Mouse (Mus musculus): ENCODE measurements around the gene L3mbtl4.

DNA sequence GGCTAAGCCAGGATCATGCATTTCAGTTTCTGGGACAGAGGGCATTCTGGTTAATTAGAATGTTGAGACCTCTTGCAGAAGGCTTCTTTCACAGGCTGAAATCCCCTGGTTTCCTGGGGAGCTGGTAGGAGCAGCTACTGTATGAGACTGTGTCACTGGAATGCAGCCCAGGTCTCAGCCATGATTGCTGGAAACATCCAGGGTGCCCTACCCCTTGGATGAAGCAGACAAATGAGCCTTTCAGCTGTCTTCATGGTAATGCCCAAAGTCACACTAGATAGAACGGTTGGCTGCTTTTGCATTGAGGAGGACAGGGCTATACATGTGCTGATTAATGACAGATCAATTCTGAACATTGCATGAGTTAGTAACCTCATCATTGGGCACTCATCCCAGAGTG, 486.4 kb downstream of the L3mbtl4 start:
- TF ChIP-seq CTCF (IDR thresholded peaks at IDR 0.05) = no peak
- TF ChIP-seq EP300 (IDR thresholded peaks at IDR 0.05) = no peak

Data from lung, postnatal 0 days (tissue).